Mouse (Mus musculus): ENCODE measurements around the gene B4galnt2. TPM values are rescaled to one million over a fixed set of nuclear protein-coding genes. Genes with fewer than 3 reads are reported as not detected.
"Not testable (repeated sequence)": the region's sequence is repeated elsewhere in the genome, so short reads cannot be mapped to it uniquely, and the experiment has no call there.

The B4galnt2 gene
- polyA plus RNA-seq, 1 experiment: 0.51 TPM

DNA sequence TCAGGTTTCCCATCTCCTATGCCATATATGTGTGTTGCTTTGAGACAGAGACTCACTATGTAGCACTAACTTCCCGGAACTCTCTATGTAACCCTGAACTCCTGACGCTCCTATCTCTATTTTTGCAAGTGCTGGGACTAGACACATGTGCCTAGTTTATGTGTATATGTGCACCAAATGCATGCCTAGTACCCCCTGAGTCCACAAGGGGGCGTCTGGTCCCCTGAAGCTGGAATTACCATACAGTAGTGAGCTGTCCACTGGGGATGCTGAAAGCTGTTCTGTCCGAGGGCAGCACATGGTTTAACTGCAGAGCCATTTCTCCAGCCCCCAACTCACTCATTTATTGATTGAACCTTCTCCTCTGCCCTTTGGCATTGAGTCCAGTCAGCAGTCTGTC lies 11.7 kb upstream of the B4galnt2 start:
- Histone ChIP-seq H3K27ac (ENCODE audit: insufficient read depth, low read length) (no peak overlapping the region), H3K4me3 (ENCODE audit: insufficient read depth, low read length) (no peak overlapping the region), H3K4me1 (ENCODE audit: control insufficient read depth, insufficient read depth, low read length) (no peaks in the 10 kb centered on the region)
- TF ChIP-seq POLR2A (IDR thresholded peaks at IDR 0.05; ENCODE audit: low read depth, low read length): no peak
- no peak for TF ChIP-seq CTCF (IDR thresholded peaks at IDR 0.05; ENCODE audit: borderline replicate concordance, insufficient read depth, low read length)

DNA sequence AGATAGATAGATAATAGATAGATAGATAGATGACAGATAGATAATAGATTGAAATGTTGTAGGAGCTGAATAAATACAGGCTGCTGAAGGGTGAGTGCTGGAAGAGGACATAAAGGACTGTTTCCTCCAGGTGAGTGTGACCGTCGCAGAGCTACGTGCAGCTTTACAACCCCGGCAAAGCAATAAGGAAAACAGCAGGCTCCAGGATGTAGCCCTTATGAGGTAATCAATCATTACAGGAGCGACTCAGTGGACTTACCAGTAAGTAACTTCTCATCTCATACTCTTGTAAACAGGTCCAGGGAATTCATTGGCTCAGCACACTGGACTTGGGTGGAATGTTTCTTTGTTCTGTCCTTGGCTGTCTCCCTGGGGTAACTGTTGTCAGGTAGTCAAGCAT lies 11.3 kb upstream of the B4galnt2 start:
- TF ChIP-seq CTCF (IDR thresholded peaks at IDR 0.05; ENCODE audit: borderline replicate concordance, insufficient read depth, low read length) (no peak), POLR2A (IDR thresholded peaks at IDR 0.05; ENCODE audit: low read depth, low read length) (no peak)
- Histone ChIP-seq H3K4me3 (ENCODE audit: insufficient read depth, low read length) (no peak overlapping the region), H3K4me1 (ENCODE audit: control insufficient read depth, insufficient read depth, low read length) (no peaks in the 10 kb centered on the region), H3K27ac (ENCODE audit: insufficient read depth, low read length) (no peak overlapping the region)

DNA sequence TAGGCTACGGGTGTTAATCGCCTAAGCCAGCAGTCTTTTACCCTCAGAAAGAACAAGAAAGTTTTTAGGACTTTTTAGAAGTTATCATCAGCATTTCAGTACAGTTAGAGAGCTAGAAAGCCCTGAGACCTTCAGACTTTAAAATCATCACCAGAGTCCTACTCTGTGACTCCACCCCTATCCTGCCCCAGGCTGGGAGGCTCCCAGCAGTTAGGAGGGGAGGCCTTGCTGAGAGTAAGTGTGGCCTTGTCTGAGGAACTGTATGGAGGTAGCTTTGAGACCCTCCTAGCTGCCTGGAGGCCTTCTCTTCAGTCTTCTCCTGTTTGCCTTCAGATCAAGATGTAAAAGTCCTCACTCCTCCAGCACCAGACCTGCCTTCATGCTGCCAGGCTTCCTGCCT lies 9.5 kb upstream of the B4galnt2 start:
- Histone ChIP-seq H3K4me1 (ENCODE audit: control insufficient read depth, insufficient read depth, low read length) (no peaks in the 10 kb centered on the region), H3K27ac (ENCODE audit: insufficient read depth, low read length) (no peak overlapping the region), H3K4me3 (ENCODE audit: insufficient read depth, low read length) (no peak overlapping the region)
- TF ChIP-seq CTCF (IDR thresholded peaks at IDR 0.05; ENCODE audit: borderline replicate concordance, insufficient read depth, low read length): no peak
- no peak for TF ChIP-seq POLR2A (IDR thresholded peaks at IDR 0.05; ENCODE audit: low read depth, low read length)

DNA sequence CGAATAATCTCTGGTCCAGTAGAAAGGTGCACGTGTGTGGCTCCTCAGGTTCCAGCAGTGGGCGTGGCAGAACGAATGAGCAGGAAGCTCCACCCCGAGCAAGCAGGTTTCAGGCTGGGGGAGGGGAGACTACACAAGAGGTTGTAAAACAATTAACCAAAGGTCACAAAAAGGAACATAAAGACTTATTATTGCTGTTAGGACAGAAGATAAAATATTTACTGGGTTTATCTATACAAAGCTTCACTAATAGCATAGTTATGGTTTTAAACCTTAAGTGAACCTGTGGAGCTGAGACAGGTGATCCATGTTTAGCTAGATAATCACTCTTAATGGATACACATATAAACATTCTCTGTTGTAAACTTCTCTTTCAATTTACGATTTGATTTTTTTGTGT lies 8.8 kb upstream of the B4galnt2 start:
- not testable (repeated sequence) for H3K4me1 ChIP-seq (ENCODE audit: control insufficient read depth, insufficient read depth, low read length); H3K4me3 ChIP-seq (ENCODE audit: insufficient read depth, low read length); H3K27ac ChIP-seq (ENCODE audit: insufficient read depth, low read length)

DNA sequence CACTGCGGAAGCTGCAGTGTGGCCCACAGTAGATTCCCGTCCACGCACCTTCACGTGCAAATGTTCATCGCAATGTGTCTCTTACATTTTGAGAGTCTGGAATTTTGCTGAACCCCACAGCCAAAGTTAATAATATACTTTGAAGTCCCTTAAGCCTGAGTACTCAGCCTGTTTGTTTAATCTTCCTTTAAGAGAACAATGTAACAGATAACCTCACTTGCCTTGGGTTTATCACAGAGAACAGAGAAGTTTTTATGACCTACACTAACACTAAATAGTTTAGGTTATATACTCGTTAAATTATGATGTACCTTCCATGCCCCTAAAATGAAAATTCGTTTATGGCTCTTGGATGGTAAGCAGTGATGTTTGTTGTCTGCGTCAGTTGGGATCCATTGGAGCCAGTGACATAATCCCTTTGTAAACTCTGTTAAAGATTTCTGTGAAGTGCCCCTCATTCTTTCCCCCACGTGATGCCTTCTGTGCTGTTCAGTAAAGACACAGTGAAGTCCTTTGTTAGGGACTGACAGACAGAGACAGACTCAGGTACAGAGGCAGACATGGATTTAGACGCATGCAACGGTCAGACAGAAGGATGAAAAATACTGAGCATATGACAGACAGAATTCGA lies 7.4 kb upstream of the B4galnt2 start:
- TF ChIP-seq CTCF (IDR thresholded peaks at IDR 0.05; ENCODE audit: borderline replicate concordance, insufficient read depth, low read length) (no peak), POLR2A (IDR thresholded peaks at IDR 0.05; ENCODE audit: low read depth, low read length) (no peak)
- no peak overlapping the region for H3K27ac ChIP-seq (ENCODE audit: insufficient read depth, low read length)
- no peak overlapping the region for H3K4me3 ChIP-seq (ENCODE audit: insufficient read depth, low read length)
- H3K4me1 ChIP-seq (ENCODE audit: control insufficient read depth, insufficient read depth, low read length): no peaks in the 10 kb centered on the region

DNA sequence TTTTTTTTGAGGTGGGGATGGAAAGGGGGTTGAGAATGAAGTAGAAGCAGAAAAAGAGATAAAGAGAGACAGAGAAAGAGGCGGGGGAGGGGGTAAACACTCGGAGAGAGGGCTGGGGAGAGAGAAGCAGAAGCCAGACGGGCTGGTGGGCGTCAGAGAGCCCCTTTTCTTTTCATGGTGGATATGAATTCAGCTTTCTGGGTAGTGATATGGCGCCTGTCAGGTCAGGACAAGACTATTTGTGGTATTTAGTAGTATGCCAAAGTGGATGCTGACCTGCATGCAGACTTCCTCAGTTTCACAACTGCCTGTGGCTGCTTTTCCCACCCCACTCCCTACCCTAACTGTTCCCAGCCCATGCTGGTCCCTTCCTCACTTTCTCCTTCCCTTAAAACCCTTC lies 1.7 kb upstream of the B4galnt2 start:
- TF ChIP-seq CTCF (IDR thresholded peaks at IDR 0.05; ENCODE audit: borderline replicate concordance, insufficient read depth, low read length): no peak
- no peak for TF ChIP-seq POLR2A (IDR thresholded peaks at IDR 0.05; ENCODE audit: low read depth, low read length)
- H3K4me1 ChIP-seq (ENCODE audit: control insufficient read depth, insufficient read depth, low read length): no peaks in the 10 kb centered on the region; the same call in 1 of the 2 replicates
- no peak overlapping the region for H3K4me3 ChIP-seq (ENCODE audit: insufficient read depth, low read length)
- H3K27ac ChIP-seq (ENCODE audit: insufficient read depth, low read length): no peak overlapping the region

DNA sequence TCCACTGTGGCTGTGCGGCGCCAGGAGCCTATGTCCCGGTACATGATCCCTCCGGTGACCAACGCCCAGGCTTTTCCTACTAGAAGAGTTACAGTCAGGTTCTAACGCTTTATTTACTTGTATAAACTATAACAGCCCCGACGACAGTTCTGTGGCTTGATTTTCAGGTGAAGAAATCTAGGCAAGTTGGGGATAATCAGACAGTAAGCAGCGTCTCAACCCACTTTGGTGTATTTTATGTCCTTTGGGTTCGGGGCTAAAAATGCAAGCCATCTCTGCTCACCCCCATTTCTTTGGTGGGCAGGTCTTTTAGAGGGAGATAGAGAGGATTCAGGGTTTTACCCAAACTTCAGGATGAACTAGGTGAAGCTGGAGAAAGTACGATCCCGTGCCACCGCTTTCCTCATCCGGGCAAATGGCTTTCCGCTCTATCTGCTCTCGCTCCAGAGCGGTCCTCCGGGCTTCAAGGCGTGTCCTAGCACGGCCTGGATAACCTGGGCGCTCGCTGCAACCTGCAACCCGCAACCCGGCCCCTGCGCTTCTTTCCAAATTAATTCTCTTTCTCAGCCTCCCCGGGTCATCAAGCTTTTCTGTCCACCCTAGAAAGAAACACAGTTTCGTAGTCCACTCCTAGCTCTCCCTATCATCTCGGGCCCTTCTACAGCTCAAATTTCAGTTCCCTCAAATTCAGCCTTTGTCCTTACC lies 467 bp upstream of the B4galnt2 start:
- Histone ChIP-seq H3K4me3 (ENCODE audit: insufficient read depth, low read length) (0 out of 2 replicates have a peak overlapping the region, but pooled peaks have one; percentile 12), H3K4me1 (ENCODE audit: control insufficient read depth, insufficient read depth, low read length) (no peaks in the 10 kb centered on the region; the same call in 1 of the 2 replicates), H3K27ac (ENCODE audit: insufficient read depth, low read length) (no peak overlapping the region)
- no peak for TF ChIP-seq POLR2A (IDR thresholded peaks at IDR 0.05; ENCODE audit: low read depth, low read length)
- no peak for TF ChIP-seq CTCF (IDR thresholded peaks at IDR 0.05; ENCODE audit: borderline replicate concordance, insufficient read depth, low read length)

DNA sequence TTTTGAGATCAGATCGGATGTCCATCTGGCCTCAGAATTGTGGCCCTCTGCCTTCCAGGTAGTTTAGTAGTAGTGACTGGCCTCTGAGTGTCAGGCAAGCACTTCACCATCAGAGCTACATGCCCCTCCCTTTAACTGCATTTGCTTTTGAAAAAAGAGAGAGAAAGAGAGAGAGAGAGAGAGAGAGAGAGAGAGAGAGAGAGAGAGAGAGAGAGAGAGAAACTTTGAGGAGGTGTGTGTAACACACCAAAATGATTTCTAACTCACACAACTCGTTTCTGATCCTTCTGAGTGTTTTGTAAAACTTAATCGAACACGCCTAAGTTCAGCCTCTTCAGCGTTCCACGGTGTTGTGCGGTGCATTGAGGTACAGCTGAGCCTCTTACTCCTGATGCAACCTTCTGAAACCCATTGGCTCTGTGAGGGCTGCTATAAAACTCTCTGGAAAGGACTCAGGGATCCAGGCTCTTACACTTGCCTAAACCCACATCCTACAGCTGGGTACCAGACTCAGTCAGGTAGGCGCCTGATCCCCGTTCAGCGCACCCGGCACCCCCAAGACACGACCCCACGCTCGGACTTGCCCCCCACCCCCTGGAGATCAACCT lies 628 bp downstream of the B4galnt2 start:
- H3K4me1 ChIP-seq (ENCODE audit: control insufficient read depth, insufficient read depth, low read length): no peaks in the 10 kb centered on the region; the same call in 1 of the 2 replicates
- H3K4me3 ChIP-seq (ENCODE audit: insufficient read depth, low read length): no peak overlapping the region
- TF ChIP-seq POLR2A (IDR thresholded peaks at IDR 0.05; ENCODE audit: low read depth, low read length): peak; percentile 43; the same call in 1 of the 2 replicates
- no peak for TF ChIP-seq CTCF (IDR thresholded peaks at IDR 0.05; ENCODE audit: borderline replicate concordance, insufficient read depth, low read length)
- H3K27ac ChIP-seq (ENCODE audit: insufficient read depth, low read length): no peak overlapping the region

DNA sequence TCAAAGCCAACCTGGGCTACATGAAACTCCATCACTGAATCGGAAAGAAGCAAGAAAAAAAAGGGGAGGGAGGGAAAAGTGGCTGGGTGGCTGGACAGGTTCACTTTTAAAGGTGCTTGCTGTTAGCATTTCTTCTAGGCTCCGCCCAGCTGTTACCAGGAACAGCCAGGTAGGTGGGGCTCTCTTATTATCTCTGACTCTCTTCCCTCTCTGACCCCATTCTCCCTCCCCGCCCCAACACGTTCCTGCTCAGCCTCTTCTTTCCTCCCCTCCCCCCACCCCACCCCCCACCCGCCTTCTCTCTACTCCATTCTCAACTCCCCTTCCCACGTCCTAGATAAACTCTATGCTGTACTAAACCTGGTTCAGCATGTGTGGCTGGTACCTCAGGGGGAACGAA lies 3.1 kb downstream of the B4galnt2 start:
- TF ChIP-seq CTCF (IDR thresholded peaks at IDR 0.05; ENCODE audit: borderline replicate concordance, insufficient read depth, low read length): no peak
- no peak for TF ChIP-seq POLR2A (IDR thresholded peaks at IDR 0.05; ENCODE audit: low read depth, low read length)
- Histone ChIP-seq H3K4me3 (ENCODE audit: insufficient read depth, low read length) (no peak overlapping the region), H3K27ac (ENCODE audit: insufficient read depth, low read length) (no peak overlapping the region), H3K4me1 (ENCODE audit: control insufficient read depth, insufficient read depth, low read length) (no peaks in the 10 kb centered on the region; the same call in 1 of the 2 replicates)

All from embryonic fibroblast, embryonic 13.5 days (primary cell).